Mouse (Mus musculus) heart, embryonic 15.5 days (tissue): ENCODE data around the gene Gm20716. TPM values are rescaled to one million over a fixed set of nuclear protein-coding genes. Genes with fewer than 3 reads are reported as not detected.
A peak's percentile ranks its signal among the peaks of the same experiment; 100 is the strongest.

Source experiments
- ATAC-seq: fragments of 200-750 bp; cut with Nextera tagmentation; replicated peaks from 2 replicates; pipeline ENCODE4 v1.8.0; 2017; ENCODE audit warnings: low read depth, moderate TSS enrichment; ENCODE audit not compliant: insufficient number of reproducible peaks, insufficient read depth, low FRiP score
- H3K27ac ChIP-seq: fragments of 300-500 bp; sonication (generic); 2 replicates; pipeline ENCODE4 v1.5.1; 2015; ENCODE audit warnings: mild to moderate bottlenecking, inconsistent platforms
- H3K27me3 ChIP-seq: fragments of 300-500 bp; sonication (generic); 2 replicates; pipeline ENCODE4 v1.6.1; 2015; ENCODE audit warnings: inconsistent platforms
- H3K36me3 ChIP-seq: fragments of 300-500 bp; sonication (generic); 2 replicates; pipeline ENCODE4 v1.6.1; 2015; ENCODE audit warnings: mild to moderate bottlenecking, inconsistent platforms
- H3K4me1 ChIP-seq: fragments of 300-500 bp; sonication (generic); replicated peaks from 2 replicates; pipeline ENCODE4 v1.6.1; 2015; ENCODE audit warnings: inconsistent platforms
- H3K4me2 ChIP-seq: fragments of 300-500 bp; sonication (generic); 2 replicates; pipeline ENCODE4 v1.6.1; 2015; ENCODE audit warnings: inconsistent platforms, mild to moderate bottlenecking, moderate library complexity
- H3K4me3 ChIP-seq: fragments of 300-500 bp; sonication (generic); 2 replicates; pipeline ENCODE4 v1.5.1; 2015; ENCODE audit warnings: mild to moderate bottlenecking, inconsistent platforms
- H3K9ac ChIP-seq: fragments of 300-500 bp; sonication (generic); 2 replicates; pipeline ENCODE4 v1.6.1; 2015; ENCODE audit warnings: mild to moderate bottlenecking, inconsistent platforms
- H3K9me3 ChIP-seq: fragments of 300-500 bp; sonication (generic); replicated peaks from 2 replicates; pipeline ENCODE4 v1.6.1; 2016; ENCODE audit warnings: inconsistent platforms
- WGBS: fragments of 180-500 bp; shearing (Covaris S2); methylation state at CpG from one replicate; pipeline ENCODE4 v1.1.7; 2015; ENCODE audit warnings: mixed read lengths; 5-methylcytosine and 5-hydroxymethylcytosine counted together
- polyA plus RNA-seq: library from polyadenylated mRNA; unstranded; fragments of >200 nt; fragmentation: Nextera tagmentation; extraction: Ambion mirVana; gene quantifications from 2 replicates; pipeline ENCODE4 v1.2.1, GENCODE M21; 2015

The Gm20716 gene
- polyA plus RNA-seq, 1 experiment from 2014 or later, result 10.9 TPM

DNA sequence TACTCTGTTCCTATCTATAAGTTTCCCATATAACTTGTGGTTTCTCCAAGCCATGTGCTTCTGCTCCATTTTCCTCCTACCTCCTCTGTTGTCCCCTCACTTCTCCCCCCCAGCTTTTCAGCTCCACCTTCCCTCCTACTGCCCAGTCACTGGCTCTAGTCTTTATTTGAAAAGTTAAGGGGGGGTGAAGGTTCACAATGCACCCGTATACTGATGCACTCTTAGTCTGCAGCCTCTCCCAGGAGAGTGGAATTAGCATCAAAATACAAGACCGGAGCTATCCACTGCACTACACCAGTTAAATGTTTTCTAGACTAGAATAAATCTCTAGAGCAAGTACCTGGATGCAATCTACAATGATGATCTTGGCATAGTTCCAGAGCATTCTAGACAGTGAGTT lies 34.4 kb downstream of the Gm20716 start:
- H3K4me2 ChIP-seq, result no peak overlapping the region
- WGBS, result 66% methylated on average over 2 of the region's 2 CpGs
- no peaks in the 10 kb centered on the region for H3K9me3 ChIP-seq
- peaks cover 74% of the 10 kb centered on the region for H3K4me1 ChIP-seq
- H3K9ac ChIP-seq, result no peak overlapping the region
- no peak for ATAC-seq
- no peak overlapping the region for H3K27ac ChIP-seq
- H3K36me3 ChIP-seq, result no peaks in the 10 kb centered on the region
- H3K4me3 ChIP-seq, result no peak overlapping the region
- H3K27me3 ChIP-seq, result no peaks in the 10 kb centered on the region

DNA sequence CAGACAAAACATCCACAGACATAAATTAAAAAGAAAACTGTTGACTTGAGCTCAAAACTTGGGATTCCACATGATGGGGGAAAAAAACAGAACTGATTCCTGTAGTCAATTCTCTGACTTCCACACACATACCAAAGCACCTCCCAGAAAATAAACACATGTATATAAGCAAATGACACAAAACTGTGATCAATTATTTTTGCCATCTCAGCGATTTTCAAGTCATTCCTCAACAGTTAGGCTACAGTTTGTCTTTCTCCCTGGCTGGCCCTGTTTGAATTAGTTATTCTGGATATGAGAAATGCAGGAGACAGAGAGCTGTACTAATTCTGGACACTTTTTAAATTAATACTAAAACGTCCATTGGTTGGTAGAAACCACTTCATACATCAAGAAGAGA lies 36.5 kb downstream of the Gm20716 start:
- no peaks in the 10 kb centered on the region for H3K27me3 ChIP-seq
- H3K4me2 ChIP-seq, result no peak overlapping the region
- H3K9ac ChIP-seq, result no peak overlapping the region
- H3K9me3 ChIP-seq, result no peaks in the 10 kb centered on the region
- 51% methylated on average over 2 of the region's 2 CpGs for WGBS
- no peaks in the 10 kb centered on the region for H3K36me3 ChIP-seq
- H3K4me1 ChIP-seq, result peaks cover 74% of the 10 kb centered on the region
- H3K4me3 ChIP-seq, result no peak overlapping the region
- ATAC-seq, result no peak
- H3K27ac ChIP-seq, result no peak overlapping the region

DNA sequence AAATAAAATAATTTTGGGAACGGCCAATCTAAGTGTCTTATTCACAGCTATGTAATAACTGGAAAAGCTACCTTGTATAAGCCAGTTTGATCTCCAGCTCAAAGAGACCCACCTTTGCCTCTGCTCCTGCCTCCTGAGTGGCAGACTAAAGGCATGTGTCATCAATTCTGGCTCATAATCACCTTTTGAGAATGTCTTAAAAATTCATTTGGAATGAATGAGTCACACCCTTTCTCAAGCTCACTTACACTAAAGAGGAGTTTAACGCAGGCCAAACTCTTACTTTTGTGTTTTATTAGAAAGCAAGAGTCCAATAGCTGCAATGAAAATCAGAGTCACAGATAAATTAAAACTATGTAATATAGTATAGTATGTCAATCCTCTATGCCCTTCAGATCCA lies 38.3 kb downstream of the Gm20716 start:
- Histone ChIP-seq H3K4me3 (no peak overlapping the region), H3K4me2 (no peak overlapping the region), H3K9ac (no peak overlapping the region), H3K27me3 (no peaks in the 10 kb centered on the region), H3K27ac (no peak overlapping the region), H3K36me3 (peaks cover 6% of the 10 kb centered on the region), H3K4me1 (peaks cover 66% of the 10 kb centered on the region), H3K9me3 (no peaks in the 10 kb centered on the region)
- no peak for ATAC-seq
- 89% methylated on average over 2 of the region's 2 CpGs for WGBS

DNA sequence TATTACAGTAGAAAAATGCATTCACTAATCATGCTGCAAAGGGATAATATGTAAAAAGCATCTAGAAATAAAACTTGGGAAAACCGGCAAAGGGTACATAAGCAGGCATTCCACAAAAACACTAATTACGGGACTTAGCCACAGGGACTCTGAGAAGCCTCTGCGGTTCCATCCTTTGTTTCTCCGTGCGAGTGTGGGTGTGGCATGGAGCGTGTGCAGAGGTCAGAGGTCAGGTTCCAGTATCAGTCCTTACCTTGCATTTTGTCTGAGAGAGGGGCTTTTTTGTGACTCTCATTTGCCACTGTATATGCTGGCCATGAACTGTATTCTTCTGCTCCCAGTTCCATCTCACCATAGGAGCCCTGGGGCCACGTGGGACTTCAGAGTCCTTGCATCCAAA lies 54.2 kb downstream of the Gm20716 start:
- Histone ChIP-seq H3K27ac (no peak overlapping the region), H3K4me2 (no peak overlapping the region), H3K9ac (no peak overlapping the region), H3K9me3 (no peaks in the 10 kb centered on the region), H3K36me3 (peaks cover 18% of the 10 kb centered on the region), H3K27me3 (no peaks in the 10 kb centered on the region), H3K4me3 (no peak overlapping the region), H3K4me1 (no peaks in the 10 kb centered on the region)
- ATAC-seq, result no peak
- WGBS, result 61% methylated on average over 7 of the region's 7 CpGs

DNA sequence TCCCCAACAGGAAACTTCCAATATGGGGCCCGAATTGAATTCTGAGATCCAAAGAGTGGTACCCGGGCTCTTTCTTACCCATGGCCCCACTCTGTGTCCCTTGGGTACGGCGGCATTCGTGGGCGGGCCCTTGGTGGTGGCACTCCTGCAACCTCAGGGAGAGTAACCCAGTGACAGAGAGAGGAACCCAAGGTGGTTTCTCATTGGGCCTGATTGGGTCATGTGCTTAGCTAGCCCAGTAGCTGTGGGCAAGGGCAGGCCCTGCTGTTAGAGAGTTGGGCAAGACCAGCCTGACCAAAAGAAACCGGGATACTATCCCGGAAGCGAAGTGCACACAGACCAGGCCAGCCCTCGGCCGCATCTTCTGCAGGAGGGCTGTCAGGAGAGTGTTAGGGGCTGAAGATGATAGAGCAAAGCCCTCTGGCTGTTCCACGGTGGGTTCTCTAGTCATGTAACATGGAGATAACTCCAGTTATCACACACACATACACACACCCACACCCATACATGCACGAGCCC lies 59.9 kb downstream of the Gm20716 start:
- H3K9ac ChIP-seq, result peak overlapping the region; percentile 46
- ATAC-seq, result peak; percentile 87
- peak overlapping the region; percentile 40 for H3K4me3 ChIP-seq
- H3K9me3 ChIP-seq, result no peaks in the 10 kb centered on the region
- H3K27ac ChIP-seq, result peak overlapping the region; percentile 78
- H3K4me2 ChIP-seq, result peak overlapping the region; percentile 58
- peaks cover 33% of the 10 kb centered on the region for H3K4me1 ChIP-seq
- no peaks in the 10 kb centered on the region for H3K36me3 ChIP-seq
- 6% methylated on average over 13 of the region's 13 CpGs for WGBS
- H3K27me3 ChIP-seq, result no peaks in the 10 kb centered on the region

DNA sequence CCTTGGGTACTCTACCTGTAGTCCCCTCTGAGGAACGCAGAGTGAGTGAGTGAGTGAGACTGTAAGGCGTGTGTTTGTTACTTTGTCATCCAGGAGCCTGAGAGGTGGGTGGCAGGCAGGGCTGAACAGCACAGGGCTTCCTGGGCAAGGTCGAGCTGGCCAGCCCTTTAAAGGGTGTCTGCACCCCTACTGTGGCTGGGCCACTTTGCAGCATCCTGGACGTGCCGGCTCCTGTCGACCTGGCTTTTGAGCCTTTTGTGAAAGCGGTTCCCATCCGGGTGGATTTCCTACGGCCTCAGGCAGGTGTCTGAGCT lies 60.4 kb downstream of the Gm20716 start:
- ATAC-seq, result no peak; the same call in 1 of the 2 replicates
- Histone ChIP-seq H3K9ac (peak overlapping the region; percentile 46), H3K9me3 (no peaks in the 10 kb centered on the region), H3K4me3 (peak overlapping the region; percentile 40), H3K27ac (peak overlapping the region; percentile 78), H3K4me1 (peaks cover 33% of the 10 kb centered on the region), H3K4me2 (peak overlapping the region; percentile 58), H3K36me3 (no peaks in the 10 kb centered on the region), H3K27me3 (no peaks in the 10 kb centered on the region)
- 10% methylated on average over 9 of the region's 9 CpGs for WGBS

DNA sequence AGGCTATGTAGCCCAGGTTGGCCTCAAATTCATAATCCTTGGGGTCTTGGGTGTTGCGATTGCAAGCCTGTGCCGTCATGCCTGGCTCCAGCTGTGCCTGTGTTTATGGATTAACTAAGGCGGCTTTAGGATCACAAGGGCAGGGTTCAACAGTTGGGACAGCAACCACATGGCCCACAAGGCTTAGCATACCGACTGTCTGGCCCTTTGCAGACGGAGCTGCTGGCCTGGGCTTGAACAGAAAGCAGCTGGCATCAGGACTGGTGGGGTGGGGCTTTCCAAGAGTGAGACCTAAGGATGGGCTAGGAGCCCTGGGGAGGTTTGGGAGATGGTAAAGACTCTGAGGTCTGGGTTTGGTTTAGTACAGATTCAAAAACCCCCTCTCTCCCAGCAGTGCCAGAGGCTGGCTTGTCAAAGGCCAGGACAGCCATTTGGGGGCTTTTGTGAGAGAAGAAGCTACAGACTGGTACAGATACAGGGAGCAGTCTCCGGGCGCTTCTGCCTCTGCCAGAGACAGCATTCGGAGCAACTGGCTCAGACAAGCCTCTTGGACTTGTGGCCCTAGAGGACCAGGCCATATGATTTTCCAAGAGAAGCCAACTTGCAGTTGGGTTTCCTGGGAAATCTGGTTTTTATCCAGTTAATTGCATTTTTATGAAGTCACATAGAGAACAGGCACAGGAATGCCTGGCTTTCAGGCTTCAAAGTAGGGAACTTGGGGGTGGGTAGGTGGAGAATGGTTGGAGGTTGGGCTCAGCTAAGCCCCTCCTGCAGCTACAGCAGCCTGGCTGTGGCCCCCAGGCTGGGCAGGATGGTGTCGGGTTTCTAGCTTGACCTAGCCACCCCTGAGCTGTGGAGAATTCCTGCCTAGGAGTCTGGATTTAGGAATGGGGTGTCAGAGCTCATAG lies 61.0 kb downstream of the Gm20716 start:
- Histone ChIP-seq H3K9me3 (no peaks in the 10 kb centered on the region), H3K27me3 (no peaks in the 10 kb centered on the region), H3K36me3 (no peaks in the 10 kb centered on the region), H3K9ac (peak overlapping the region; percentile 46), H3K4me1 (peaks cover 33% of the 10 kb centered on the region), H3K27ac (peak overlapping the region; percentile 78), H3K4me3 (peak overlapping the region; percentile 40), H3K4me2 (peak overlapping the region; percentile 58)
- peak; percentile 18 for ATAC-seq
- 55% methylated on average over 9 of the region's 9 CpGs for WGBS

DNA sequence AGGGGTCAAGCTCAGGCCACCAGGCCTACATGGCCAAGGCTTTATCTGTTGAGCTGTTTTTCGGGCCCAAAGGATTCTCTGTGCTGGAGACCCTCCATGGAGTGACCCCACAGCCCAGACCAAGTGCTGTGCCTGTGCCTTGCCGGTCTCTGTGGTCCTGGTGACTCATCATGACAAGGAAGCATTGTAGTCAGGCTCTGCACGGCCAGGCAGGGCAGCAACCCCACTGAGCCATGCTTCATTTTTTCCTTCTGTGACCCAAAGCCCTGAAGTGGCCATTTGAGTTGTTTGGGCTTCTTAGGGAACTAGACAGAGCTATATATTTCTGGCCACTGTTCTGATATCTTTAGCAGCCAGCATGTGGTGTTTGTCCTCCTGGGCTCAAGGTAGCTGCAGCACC lies 62.4 kb downstream of the Gm20716 start:
- Histone ChIP-seq H3K9ac (no peak overlapping the region), H3K27ac (no peak overlapping the region), H3K9me3 (no peaks in the 10 kb centered on the region), H3K36me3 (no peaks in the 10 kb centered on the region), H3K4me3 (no peak overlapping the region), H3K4me2 (no peak overlapping the region), H3K4me1 (peaks cover 33% of the 10 kb centered on the region), H3K27me3 (no peaks in the 10 kb centered on the region)
- 45% methylated on average over 3 of the region's 3 CpGs for whole genome bisulfite sequencing
- ATAC-seq, result no peak

DNA sequence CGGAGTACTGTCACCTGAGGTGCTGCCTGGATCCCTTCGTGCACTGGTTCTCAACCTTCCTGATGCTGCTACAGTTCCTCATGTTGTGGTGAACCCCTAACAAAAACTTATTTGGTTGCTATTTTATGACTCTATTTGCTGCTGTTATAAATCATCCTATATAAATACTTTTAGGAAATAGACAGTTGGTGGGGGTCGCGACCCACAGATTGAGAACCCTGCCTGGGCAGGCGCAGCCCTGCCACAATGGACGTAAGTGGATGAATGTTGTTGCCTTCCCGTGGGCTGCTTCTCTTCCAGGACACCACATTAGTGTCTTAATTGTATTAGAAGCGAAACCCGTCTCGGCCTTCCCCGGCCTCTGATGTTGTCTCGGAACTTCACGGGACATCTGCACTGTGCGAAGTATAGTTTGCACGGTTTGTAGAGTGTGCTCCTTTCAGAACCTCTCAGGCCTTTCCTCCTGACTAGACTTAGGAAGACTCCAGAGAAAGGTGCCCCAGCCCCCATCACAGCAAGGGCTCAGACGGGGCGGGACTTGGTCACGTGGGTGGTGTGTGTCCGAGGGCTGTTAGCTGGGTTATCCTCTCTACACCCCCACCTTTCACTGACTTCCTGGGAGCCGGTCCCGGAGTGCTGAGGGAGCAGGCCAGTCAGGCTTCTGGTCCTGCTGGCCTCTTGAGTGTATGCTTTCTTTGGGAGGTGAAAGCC lies 63.3 kb downstream of the Gm20716 start:
- Histone ChIP-seq H3K4me2 (no peak overlapping the region), H3K27ac (no peak overlapping the region), H3K9me3 (no peaks in the 10 kb centered on the region), H3K27me3 (no peaks in the 10 kb centered on the region), H3K4me3 (no peak overlapping the region), H3K4me1 (peaks cover 34% of the 10 kb centered on the region), H3K36me3 (no peaks in the 10 kb centered on the region), H3K9ac (no peak overlapping the region)
- 50% methylated on average over 21 of the region's 21 CpGs for WGBS
- ATAC-seq, result no peak

DNA sequence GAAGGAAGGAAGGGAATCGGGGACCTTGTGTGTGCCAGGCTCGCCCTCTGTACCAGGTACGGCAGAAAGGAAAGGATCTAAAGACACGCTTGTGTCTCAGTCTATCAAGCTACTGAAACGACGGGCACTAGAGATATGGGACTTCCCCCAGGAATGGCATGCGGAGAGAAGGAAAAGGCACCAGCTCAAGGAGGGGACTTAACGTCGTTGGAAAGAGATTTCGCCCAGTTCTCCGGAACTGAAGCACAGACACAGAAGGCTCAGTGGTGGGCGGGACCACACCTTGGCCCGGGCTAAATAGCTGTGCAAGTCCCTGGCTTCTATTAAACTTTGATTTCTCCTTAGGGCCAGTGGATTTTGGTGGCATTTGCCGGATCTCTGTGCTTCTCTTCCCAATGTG lies 68.2 kb downstream of the Gm20716 start:
- Histone ChIP-seq H3K4me1 (peaks cover 26% of the 10 kb centered on the region), H3K9ac (peak overlapping the region; percentile 54), H3K9me3 (no peaks in the 10 kb centered on the region), H3K4me3 (peak overlapping the region; percentile 47), H3K27me3 (no peaks in the 10 kb centered on the region), H3K36me3 (no peaks in the 10 kb centered on the region), H3K4me2 (peak overlapping the region; percentile 70), H3K27ac (peak overlapping the region; percentile 82)
- ATAC-seq, result no peak
- WGBS, result 8% methylated on average over 14 of the region's 14 CpGs

DNA sequence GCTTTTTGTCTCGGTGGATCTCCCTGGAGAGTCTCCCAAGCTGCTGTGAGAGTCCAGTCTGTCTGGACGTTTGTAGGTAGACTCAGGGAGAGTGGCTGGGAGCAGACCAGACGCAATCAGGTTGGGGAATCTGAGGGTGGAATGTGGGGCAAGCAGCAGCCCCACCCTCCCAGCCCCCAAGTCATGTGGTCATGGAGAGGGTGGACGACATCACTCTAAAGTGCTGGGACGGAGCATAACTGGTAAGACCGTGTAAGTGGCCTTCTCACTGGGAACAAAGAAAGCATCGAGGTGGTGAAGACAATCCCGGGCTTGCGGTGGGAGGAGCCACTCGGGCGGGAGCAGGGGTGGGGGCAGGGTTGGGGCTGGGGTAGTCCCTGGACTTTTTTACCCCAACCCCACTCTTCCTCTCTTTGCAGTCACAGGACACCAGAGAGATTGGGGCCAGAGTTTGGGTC lies 68.6 kb downstream of the Gm20716 start:
- peak; percentile 51 for ATAC-seq
- peak overlapping the region; percentile 47 for H3K4me3 ChIP-seq
- H3K9ac ChIP-seq, result peak overlapping the region; percentile 54
- WGBS, result 4% methylated on average over 11 of the region's 11 CpGs
- H3K36me3 ChIP-seq, result no peaks in the 10 kb centered on the region
- peaks cover 23% of the 10 kb centered on the region for H3K4me1 ChIP-seq
- H3K27me3 ChIP-seq, result no peaks in the 10 kb centered on the region
- H3K27ac ChIP-seq, result peak overlapping the region; percentile 82
- peak overlapping the region; percentile 70 for H3K4me2 ChIP-seq
- no peaks in the 10 kb centered on the region for H3K9me3 ChIP-seq
